Mouse (Mus musculus) liver, embryonic 14.5 days (tissue): ENCODE results near the gene Spats2.

Experiments used
- CTCF ChIP-seq: IDR thresholded peaks from 2 replicates; pipeline ENCODE4 v1.5.1; 2016; ENCODE audit warnings: antibody characterized with exemption, low read depth, control low read depth
- EP300 ChIP-seq: IDR thresholded peaks from 2 replicates; pipeline ENCODE4 v1.6.1; 2016; ENCODE audit warnings: antibody characterized with exemption, low read depth

GRCm38 (mm10) chr15:99098493-99098861, 27.2 kb upstream of the Spats2 start:
- TF ChIP-seq EP300 (no peak), CTCF (no peak)
